Mouse (Mus musculus) limb, embryonic 13.5 days (tissue): ENCODE measurements around the gene Bbs5. TPM values are rescaled to one million over a fixed set of nuclear protein-coding genes. Genes with fewer than 3 reads are reported as not detected.
"Not testable (repeated sequence)": the region's sequence is repeated elsewhere in the genome, so short reads cannot be mapped to it uniquely, and the experiment has no call there.

Experiments
- ATAC-seq: fragments of 200-750 bp; cut with Nextera tagmentation; 2 replicates; pipeline ENCODE4 v1.8.0; 2017; ENCODE audit warnings: low read depth, moderate number of reproducible peaks, moderate TSS enrichment; ENCODE audit not compliant: low FRiP score
- H3K27ac ChIP-seq: fragments of 300-500 bp; sonication (generic); 2 replicates; pipeline ENCODE4 v1.5.1; 2015; ENCODE audit warnings: inconsistent platforms, mild to moderate bottlenecking, moderate library complexity
- H3K27me3 ChIP-seq: fragments of 300-500 bp; sonication (generic); 2 replicates; pipeline ENCODE4 v1.6.1; 2015; ENCODE audit warnings: mild to moderate bottlenecking, inconsistent platforms
- H3K36me3 ChIP-seq: fragments of 300-500 bp; sonication (generic); 2 replicates; pipeline ENCODE4 v1.6.1; 2015; ENCODE audit warnings: inconsistent platforms, mild to moderate bottlenecking, moderate library complexity
- H3K4me1 ChIP-seq: fragments of 300-500 bp; sonication (generic); 2 replicates; pipeline ENCODE4 v1.6.1; 2015; ENCODE audit warnings: inconsistent platforms
- H3K4me2 ChIP-seq: fragments of 300-500 bp; sonication (generic); replicated peaks from 2 replicates; pipeline ENCODE4 v1.6.1; 2015; ENCODE audit warnings: inconsistent platforms, mild to moderate bottlenecking, moderate library complexity
- H3K4me3 ChIP-seq: fragments of 300-500 bp; sonication (generic); 2 replicates; pipeline ENCODE4 v1.5.1; 2015; ENCODE audit warnings: moderate library complexity, mild to moderate bottlenecking, inconsistent platforms
- H3K9ac ChIP-seq: fragments of 300-500 bp; sonication (generic); 2 replicates; pipeline ENCODE4 v1.6.1; 2015; ENCODE audit warnings: mild to moderate bottlenecking, inconsistent platforms
- H3K9me3 ChIP-seq: fragments of 300-500 bp; sonication (generic); 2 replicates; pipeline ENCODE4 v1.6.1; 2016; ENCODE audit warnings: inconsistent platforms
- WGBS: fragments of 180-500 bp; shearing (Covaris S2); methylation state at CpG from one replicate; pipeline ENCODE4 v1.1.7; 2015; 5-methylcytosine and 5-hydroxymethylcytosine counted together
- polyA plus RNA-seq: library from polyadenylated mRNA; unstranded; fragments of >200 nt; fragmentation: Nextera tagmentation; extraction: Ambion mirVana; gene quantifications from 2 replicates; pipeline ENCODE4 v1.2.1, GENCODE M21; 2015

Gene Bbs5
- polyA plus RNA-seq, 1 experiment from 2014 or later = 20.5 TPM

DNA sequence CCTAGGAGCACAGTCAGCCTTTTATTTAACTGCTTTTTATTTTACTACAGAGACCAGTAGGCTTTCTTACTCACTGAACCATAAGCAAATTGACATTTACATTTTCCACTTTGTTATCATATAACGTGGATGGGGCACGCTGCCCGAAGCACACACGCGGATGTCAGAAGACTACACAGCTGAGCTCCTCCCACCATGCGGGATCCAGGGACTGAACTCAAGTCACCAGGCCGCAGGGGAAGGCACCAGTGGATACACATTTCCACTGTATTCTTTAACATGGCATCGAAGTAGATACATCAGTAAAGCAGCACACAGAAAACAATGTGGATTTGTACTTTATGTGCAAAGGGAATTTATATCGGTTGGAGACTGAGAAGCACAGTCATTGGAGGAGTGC lies 28.3 kb downstream of the Bbs5 start:
- Histone ChIP-seq H3K9ac (no peak overlapping the region), H3K9me3 (no peaks in the 10 kb centered on the region), H3K27me3 (no peaks in the 10 kb centered on the region), H3K4me2 (no peak overlapping the region), H3K36me3 (peaks cover 5% of the 10 kb centered on the region; the same call in 1 of the 2 replicates), H3K4me3 (no peak overlapping the region), H3K27ac (no peak overlapping the region), H3K4me1 (no peaks in the 10 kb centered on the region)
- WGBS = 94% methylated on average over 9 of the region's 9 CpGs
- no peak for ATAC-seq

DNA sequence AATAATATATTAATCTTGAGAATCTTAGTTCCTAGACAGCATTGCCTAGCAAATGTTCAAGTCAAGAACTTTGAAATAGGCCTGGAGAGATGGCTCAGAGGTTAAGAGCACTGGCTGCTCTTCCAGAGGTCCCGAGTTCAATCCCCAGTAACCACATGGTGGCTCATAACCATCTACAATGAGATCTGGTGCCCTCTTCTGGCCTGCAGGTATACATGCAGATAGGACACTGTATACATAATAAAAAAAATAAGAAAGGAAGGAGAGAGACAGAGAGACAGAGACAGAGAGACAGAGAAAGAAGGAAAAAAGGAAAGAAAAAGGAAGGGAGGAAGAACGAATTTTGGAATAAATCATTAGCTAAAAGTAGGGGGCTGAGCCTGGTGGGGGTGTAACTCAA lies 29.7 kb downstream of the Bbs5 start:
- H3K27ac ChIP-seq = no peak overlapping the region
- peaks cover 5% of the 10 kb centered on the region; the same call in 1 of the 2 replicates for H3K36me3 ChIP-seq
- H3K4me3 ChIP-seq = no peak overlapping the region
- H3K27me3 ChIP-seq = no peaks in the 10 kb centered on the region
- WGBS = 65% methylated on average over 2 of the region's 2 CpGs
- ATAC-seq = no peak
- no peaks in the 10 kb centered on the region for H3K9me3 ChIP-seq
- H3K9ac ChIP-seq = no peak overlapping the region
- H3K4me2 ChIP-seq = no peak overlapping the region
- H3K4me1 ChIP-seq = no peaks in the 10 kb centered on the region

DNA sequence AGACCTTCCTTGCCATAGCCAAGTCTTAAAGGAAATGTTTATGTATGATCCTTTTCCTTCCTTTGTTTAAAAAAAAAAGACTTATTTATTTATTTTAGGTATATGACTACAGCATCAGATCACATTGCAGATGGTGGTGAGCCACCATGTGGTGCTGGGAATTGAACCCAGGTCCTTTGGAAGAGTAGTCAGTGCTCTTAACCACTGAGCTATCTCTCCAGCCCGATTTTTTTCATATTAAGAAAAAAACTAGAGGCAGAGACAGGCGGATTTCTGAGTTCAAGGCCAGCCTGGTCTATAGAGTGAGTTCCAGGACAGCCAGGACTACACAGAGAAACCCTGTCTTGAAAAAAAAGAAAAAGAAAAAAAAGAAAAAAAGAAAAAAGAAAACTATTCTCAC lies 30.2 kb downstream of the Bbs5 start:
- ATAC-seq, H3K36me3 ChIP-seq, H3K4me1 ChIP-seq, H3K4me2 ChIP-seq, H3K27me3 ChIP-seq, H3K27ac ChIP-seq, H3K9ac ChIP-seq, H3K9me3 ChIP-seq, H3K4me3 ChIP-seq: not testable (repeated sequence)
- 86% methylated on average over 2 of the region's 2 CpGs for WGBS

DNA sequence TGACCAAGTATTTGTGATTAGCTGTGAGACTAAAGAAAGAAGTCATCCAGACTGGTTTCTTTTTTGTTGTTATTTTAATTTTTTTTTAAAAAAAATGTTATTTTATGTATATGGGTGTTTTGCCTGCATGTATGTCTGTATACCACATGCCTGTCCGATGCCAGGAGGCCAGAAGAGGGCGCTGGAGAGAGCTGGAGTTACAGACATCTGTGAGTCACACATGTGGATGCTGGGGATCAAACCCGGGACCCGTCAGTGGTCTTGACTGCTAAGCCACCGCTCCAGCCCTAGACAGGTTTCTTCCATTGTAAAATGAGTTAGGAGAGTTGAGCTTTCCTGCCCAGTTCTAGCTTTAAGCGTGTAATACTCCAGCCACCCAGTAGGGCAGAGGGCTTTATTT lies 33.0 kb downstream of the Bbs5 start:
- 52% methylated on average over 6 of the region's 6 CpGs for WGBS
- H3K36me3 ChIP-seq = peaks cover 12% of the 10 kb centered on the region
- H3K27me3 ChIP-seq = no peaks in the 10 kb centered on the region
- ATAC-seq = no peak
- H3K27ac ChIP-seq = no peak overlapping the region
- H3K9ac ChIP-seq = no peak overlapping the region
- H3K4me1 ChIP-seq = no peaks in the 10 kb centered on the region
- H3K4me2 ChIP-seq = no peak overlapping the region
- no peaks in the 10 kb centered on the region for H3K9me3 ChIP-seq
- H3K4me3 ChIP-seq = no peak overlapping the region

DNA sequence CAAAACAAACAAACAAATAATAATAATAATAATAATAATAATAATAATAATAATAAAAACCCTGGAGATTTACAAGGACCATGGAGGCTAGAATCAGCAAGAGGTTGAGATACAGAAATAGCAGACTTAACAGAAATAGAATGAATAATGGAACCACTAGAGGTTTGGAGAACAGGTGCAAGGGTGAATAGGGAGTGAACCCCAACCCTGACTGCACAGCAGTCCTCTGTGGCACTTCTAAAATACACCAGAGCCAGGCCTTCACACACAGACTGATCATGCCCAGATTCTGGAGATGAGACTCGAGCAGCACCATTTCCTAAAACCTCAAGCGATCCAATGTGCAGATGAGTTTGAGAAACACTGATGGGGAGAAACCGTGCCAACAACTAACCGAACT lies 35.0 kb downstream of the Bbs5 start:
- H3K27ac ChIP-seq = no peak overlapping the region
- no peak overlapping the region for H3K4me3 ChIP-seq
- no peak for ATAC-seq
- no peaks in the 10 kb centered on the region for H3K4me1 ChIP-seq
- H3K9me3 ChIP-seq = no peaks in the 10 kb centered on the region
- no peak overlapping the region for H3K4me2 ChIP-seq
- WGBS = 90% methylated on average over 4 of the region's 4 CpGs
- no peaks in the 10 kb centered on the region for H3K27me3 ChIP-seq
- H3K36me3 ChIP-seq = peaks cover 15% of the 10 kb centered on the region
- H3K9ac ChIP-seq = no peak overlapping the region

DNA sequence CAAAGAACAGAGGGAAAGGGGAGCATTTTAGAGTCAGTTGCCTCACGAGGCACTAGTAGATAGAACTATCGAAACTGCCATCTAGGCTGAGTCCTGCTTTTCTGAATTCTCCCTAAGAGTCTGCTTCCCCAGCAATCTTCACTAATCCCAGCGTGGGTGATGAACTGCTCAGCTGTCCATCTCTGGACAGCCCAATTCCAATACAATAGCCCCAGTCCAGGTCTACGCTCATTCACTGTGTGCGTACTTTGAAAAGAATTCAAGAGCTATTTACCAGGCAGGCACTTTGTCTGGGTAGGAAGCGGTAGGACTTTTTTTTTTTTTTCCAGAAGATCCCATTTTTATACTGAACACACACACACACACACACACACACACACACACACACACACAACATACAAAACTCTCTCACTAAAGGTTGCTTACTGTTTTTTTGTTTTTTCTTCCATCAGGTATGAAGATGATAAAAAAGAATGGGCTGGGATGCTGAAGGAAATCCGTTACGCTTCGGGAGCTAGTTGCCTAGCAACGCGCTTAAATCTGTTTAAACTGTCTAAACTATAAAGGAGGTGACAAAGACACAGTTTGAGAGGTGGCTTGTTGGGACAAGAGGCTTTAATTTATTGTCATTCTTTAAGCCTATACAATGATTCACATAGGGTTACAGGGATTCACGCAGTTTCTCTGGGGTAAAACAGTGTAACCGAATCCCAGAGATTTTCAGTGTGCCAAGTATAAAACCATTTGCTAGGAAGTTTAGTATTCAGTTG lies 36.2 kb downstream of the Bbs5 start:
- WGBS = 90% methylated on average over 13 of the region's 13 CpGs

DNA sequence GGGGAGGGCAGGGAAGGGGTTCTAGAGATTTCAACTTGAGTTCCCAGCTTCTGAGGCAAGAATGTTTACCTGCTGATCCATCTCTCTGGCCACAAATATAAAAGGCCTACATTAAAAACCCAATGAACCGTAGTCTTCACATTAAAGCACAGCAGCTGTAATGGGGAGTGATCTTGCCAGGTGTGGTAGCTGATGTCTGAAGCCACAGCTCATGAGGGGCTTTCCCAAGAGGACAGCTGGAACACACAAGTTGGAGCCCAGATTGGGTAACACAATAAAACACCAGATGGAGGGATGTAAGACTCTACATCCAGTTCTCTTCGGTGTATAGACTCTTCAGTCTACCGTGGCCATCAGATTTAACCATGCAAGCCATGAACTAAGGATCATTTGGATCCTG lies 37.5 kb downstream of the Bbs5 start:
- H3K4me2 ChIP-seq = no peak overlapping the region
- no peak for ATAC-seq
- H3K4me1 ChIP-seq = no peaks in the 10 kb centered on the region
- WGBS = 85% methylated on average over 3 of the region's 3 CpGs
- H3K4me3 ChIP-seq = no peak overlapping the region
- H3K9me3 ChIP-seq = no peaks in the 10 kb centered on the region
- peaks cover 31% of the 10 kb centered on the region for H3K36me3 ChIP-seq
- H3K27ac ChIP-seq = no peak overlapping the region
- no peaks in the 10 kb centered on the region for H3K27me3 ChIP-seq
- H3K9ac ChIP-seq = no peak overlapping the region

More for the DNA sequence above, 36.2 kb downstream of the Bbs5 start:
- peaks cover 24% of the 10 kb centered on the region for H3K36me3 ChIP-seq
- H3K9me3 ChIP-seq = no peaks in the 10 kb centered on the region
- H3K9ac ChIP-seq = no peak overlapping the region
- H3K27ac ChIP-seq = no peak overlapping the region
- no peaks in the 10 kb centered on the region for H3K4me1 ChIP-seq
- H3K4me2 ChIP-seq = no peak overlapping the region
- no peaks in the 10 kb centered on the region for H3K27me3 ChIP-seq
- no peak overlapping the region for H3K4me3 ChIP-seq
- ATAC-seq = no peak

DNA sequence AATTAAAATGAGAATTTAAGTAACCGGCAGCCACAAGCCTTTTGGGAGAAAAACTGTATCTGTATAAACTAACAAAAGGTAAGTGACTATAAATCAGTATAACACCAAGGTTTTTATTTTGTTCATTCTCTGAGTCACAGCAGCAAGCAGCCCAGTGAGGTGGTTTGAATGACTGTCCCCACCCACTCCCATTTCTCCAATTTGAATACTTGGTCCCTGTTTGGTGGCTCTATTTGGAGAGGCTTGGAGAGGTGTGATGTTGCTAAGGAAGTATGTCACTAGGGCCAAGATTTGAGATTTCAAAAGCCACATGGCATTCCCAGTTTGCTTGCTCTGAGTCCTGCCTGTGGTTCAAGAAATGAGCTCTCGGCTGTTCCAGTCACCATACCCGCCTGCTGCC lies 43.2 kb downstream of the Bbs5 start:
- Histone ChIP-seq H3K27me3 (no peaks in the 10 kb centered on the region), H3K4me2 (no peak overlapping the region), H3K9ac (no peak overlapping the region), H3K27ac (no peak overlapping the region), H3K4me1 (no peaks in the 10 kb centered on the region), H3K4me3 (no peak overlapping the region), H3K36me3 (peaks cover 60% of the 10 kb centered on the region), H3K9me3 (no peaks in the 10 kb centered on the region)
- WGBS = 88% methylated on average over 3 of the region's 3 CpGs
- ATAC-seq = no peak

DNA sequence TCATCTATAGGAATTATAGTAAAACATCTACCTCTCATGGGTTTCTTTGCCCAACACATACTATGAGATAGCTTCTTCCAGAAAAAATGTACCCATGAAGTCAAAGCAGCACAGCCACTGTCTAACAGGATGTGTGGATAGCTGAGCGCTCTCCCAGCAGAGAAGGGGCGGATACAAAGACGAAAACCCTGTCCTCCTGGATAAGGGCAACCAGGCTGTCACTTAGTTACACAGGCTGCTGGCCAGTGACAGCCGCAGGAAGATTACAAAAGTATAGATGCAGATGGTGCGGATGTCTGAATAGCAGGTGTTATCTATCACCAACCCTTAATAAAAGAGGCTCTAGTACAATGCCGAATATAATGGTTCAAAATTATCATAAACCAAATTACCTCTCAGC lies 43.9 kb downstream of the Bbs5 start:
- Histone ChIP-seq H3K9me3 (no peaks in the 10 kb centered on the region), H3K9ac (no peak overlapping the region), H3K4me1 (no peaks in the 10 kb centered on the region), H3K36me3 (peaks cover 60% of the 10 kb centered on the region), H3K27ac (no peak overlapping the region), H3K4me3 (no peak overlapping the region), H3K27me3 (no peaks in the 10 kb centered on the region), H3K4me2 (no peak overlapping the region)
- 95% methylated on average over 6 of the region's 6 CpGs for WGBS
- no peak for ATAC-seq

DNA sequence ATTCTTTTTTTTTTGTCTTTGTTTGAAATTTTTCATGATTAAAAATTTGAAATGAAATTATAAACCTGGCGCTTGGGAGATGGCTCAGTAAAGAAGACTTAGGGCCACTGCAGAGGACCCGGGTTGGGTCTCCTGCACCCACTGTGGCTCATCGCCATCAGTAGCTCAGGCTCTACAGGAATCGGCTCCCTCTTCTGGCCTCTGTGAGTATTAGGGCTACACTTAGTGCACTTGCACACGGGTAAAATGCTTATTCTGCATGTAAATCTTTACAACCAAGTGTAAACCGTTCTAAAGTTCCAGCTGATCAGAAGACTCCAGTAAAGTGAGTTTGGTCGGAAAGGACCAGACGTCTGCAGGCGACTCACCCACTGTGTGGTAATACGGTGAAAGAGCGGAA lies 46.5 kb downstream of the Bbs5 start:
- Histone ChIP-seq H3K9me3 (no peaks in the 10 kb centered on the region), H3K27me3 (no peaks in the 10 kb centered on the region), H3K9ac (no peak overlapping the region), H3K4me2 (no peak overlapping the region), H3K36me3 (peaks cover 59% of the 10 kb centered on the region), H3K4me1 (no peaks in the 10 kb centered on the region), H3K27ac (no peak overlapping the region), H3K4me3 (no peak overlapping the region)
- WGBS = 88% methylated on average over 11 of the region's 11 CpGs
- no peak for ATAC-seq

DNA sequence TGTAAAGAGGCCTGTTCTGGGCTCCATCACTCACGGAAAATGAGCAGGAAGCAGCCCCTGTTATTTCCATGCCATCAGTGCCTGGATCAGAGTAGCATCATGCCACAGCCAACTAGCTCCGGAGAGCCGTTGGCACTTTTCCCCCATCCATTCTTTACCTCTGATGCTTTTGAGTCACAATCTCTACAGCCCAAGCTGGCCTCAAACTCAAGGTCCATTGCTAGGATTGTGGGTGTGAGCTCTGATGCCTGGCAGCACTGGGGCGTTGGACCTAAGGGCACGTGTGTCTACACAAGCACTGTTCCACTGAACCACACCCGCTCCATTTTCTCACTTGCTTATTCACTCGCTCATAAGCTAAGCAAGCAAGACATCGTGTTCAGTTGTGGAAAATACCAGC lies 53.5 kb downstream of the Bbs5 start:
- 91% methylated on average over 8 of the region's 8 CpGs for WGBS
- no peak for ATAC-seq
- Histone ChIP-seq H3K4me2 (no peak overlapping the region), H3K36me3 (peaks cover 50% of the 10 kb centered on the region), H3K4me1 (no peaks in the 10 kb centered on the region), H3K27ac (no peak overlapping the region), H3K9me3 (no peaks in the 10 kb centered on the region), H3K4me3 (no peak overlapping the region), H3K9ac (no peak overlapping the region), H3K27me3 (no peaks in the 10 kb centered on the region)

DNA sequence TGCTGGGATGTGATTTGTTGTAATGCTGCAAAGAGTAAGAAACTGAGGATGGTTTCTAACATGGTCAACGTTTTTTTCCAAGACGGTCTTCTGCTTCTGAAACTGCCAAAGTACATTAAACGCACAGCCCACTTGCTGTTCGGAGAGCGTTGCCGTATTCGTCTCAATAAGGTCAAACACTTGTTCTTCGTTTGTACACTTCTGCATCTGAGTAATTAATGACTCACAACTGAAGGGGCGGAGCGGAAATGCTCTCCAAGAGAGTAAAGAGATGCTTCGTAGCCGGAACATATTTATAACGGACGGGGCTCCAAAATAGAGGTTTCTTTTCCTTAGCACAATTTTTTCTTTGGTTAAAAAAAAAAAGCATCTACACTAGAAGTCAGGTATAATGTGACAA lies 65.2 kb downstream of the Bbs5 start:
- Histone ChIP-seq H3K4me2 (no peak overlapping the region), H3K27me3 (peaks cover 3% of the 10 kb centered on the region; the same call in 1 of the 2 replicates), H3K27ac (no peak overlapping the region), H3K9ac (no peak overlapping the region), H3K4me3 (no peak overlapping the region), H3K9me3 (no peaks in the 10 kb centered on the region), H3K36me3 (peaks cover 17% of the 10 kb centered on the region), H3K4me1 (no peaks in the 10 kb centered on the region)
- WGBS = 87% methylated on average over 14 of the region's 14 CpGs
- ATAC-seq = no peak
